ENCODE assay signal across 13 mouse cellular contexts in the genomic region with DNA sequence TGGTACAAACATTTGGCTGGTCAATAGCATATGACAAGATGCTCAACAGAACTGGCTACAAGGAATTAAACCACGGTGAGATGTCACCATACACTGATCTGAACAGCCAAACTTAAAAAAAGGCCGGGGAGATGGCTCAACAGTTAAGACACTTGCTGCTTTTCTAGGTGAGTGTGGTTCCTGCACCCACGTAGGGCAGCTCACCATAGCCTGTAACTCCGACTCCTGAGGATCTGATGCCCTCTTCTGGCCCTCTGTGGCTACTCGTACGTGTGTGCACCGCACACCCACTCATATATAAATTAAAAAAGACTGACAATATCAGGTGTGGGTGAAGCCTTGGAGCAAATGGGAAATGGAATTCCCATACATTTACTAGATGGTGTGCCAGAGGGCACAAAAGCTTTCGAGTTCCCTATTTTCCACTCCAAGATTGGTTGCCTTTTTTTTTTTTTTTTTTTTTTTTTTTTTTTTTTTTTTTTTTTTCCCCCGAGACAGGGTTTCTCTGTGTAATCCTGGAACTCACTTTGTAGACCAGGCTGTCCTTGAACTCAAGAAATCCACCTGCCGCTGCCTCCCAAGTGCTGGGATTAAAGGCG. TPM values are rescaled to one million over a fixed set of nuclear protein-coding genes. Genes with fewer than 3 reads are reported as not detected.
A peak's percentile ranks its signal among the peaks of the same experiment; 100 is the strongest.
DNase-seq lines count a peak whose midpoint lies in the region; ATAC-seq and TF ChIP-seq lines count a peak whose summit lies in the region.
"Had no signal": no experiment of that assay in that cellular context is flagged by ENCODE, and none has a peak within 500 bp of the region (broad histone marks: within the 10 kb centered on the region; RNA-seq: fewer than 3 reads in every experiment).

No protein-coding gene starts in this region.

- TF ChIP-seq POLR2A in thymus, adult 2 months (IDR thresholded peaks at IDR 0.05; ENCODE audit: control insufficient read depth, extremely low read depth, insufficient read depth, low read length, poor library complexity) = no peak
- TF ChIP-seq POLR2A in lung, adult 2 months (IDR thresholded peaks at IDR 0.05; ENCODE audit: borderline replicate concordance, extremely low read depth, low read depth, low read length) = no peak

- TF ChIP-seq CTCF in forebrain, postnatal 0 days (IDR thresholded peaks at IDR 0.05; ENCODE audit: low read depth) = 0 out of 2 replicates have a peak, but pooled peaks have one; percentile 21
- TF ChIP-seq CTCF in thymus, adult 2 months (IDR thresholded peaks at IDR 0.05; ENCODE audit: borderline replicate concordance, control insufficient read depth, extremely low read depth, insufficient read depth, low read length, poor library complexity) = no peak
- TF ChIP-seq CTCF in lung, adult 2 months (IDR thresholded peaks at IDR 0.05; ENCODE audit: insufficient read depth, low read length) = peak; percentile 59; the same call in 1 of the 2 replicates

- H3K9ac ChIP-seq in forebrain, postnatal 0 days = no peak overlapping the region
- H3K9ac ChIP-seq in forebrain, embryonic 12.5 days = no peak overlapping the region
- H3K9ac ChIP-seq: liver, embryonic 15.5 days; neural tube, embryonic 13.5 days had no signal

- H3K36me3 ChIP-seq in forebrain, postnatal 0 days (ENCODE audit: insufficient read depth) = no peaks in the 10 kb centered on the region
- peaks cover 35% of the 10 kb centered on the region for H3K36me3 ChIP-seq in forebrain, embryonic 12.5 days (replicated peaks)
- no peaks in the 10 kb centered on the region for H3K36me3 ChIP-seq in thymus, adult 2 months (ENCODE audit: control insufficient read depth, insufficient read depth, low read length)

- H3K4me1 ChIP-seq in forebrain, postnatal 0 days (ENCODE audit: insufficient read depth) = no peaks in the 10 kb centered on the region
- H3K4me1 ChIP-seq in forebrain, embryonic 12.5 days = no peaks in the 10 kb centered on the region
- H3K4me1 ChIP-seq in thymus, adult 2 months (replicated peaks; ENCODE audit: control insufficient read depth, insufficient read depth, low read length) = no peaks in the 10 kb centered on the region
- H3K4me1 ChIP-seq in lung, adult 2 months (ENCODE audit: control insufficient read depth, insufficient read depth, low read length) = no peaks in the 10 kb centered on the region
- H3K4me1 ChIP-seq: liver, embryonic 15.5 days; neural tube, embryonic 13.5 days had no signal

- H3K4me2 ChIP-seq in forebrain, postnatal 0 days (ENCODE audit: low read depth) = no peak overlapping the region
- H3K4me2 ChIP-seq in forebrain, embryonic 12.5 days = no peak overlapping the region
- H3K4me2 ChIP-seq: liver, embryonic 15.5 days; neural tube, embryonic 13.5 days had no signal

- no peak for ATAC-seq in forebrain, postnatal 0 days
- ATAC-seq in forebrain, embryonic 12.5 days (ENCODE audit: low FRiP score) = no peak

- no peak overlapping the region for H3K4me3 ChIP-seq in forebrain, postnatal 0 days (ENCODE audit: low read depth, low read length)
- no peak overlapping the region for H3K4me3 ChIP-seq in forebrain, embryonic 12.5 days (replicated peaks)
- no peak overlapping the region for H3K4me3 ChIP-seq in thymus, adult 2 months (ENCODE audit: control insufficient read depth, insufficient read depth, low read length)
- H3K4me3 ChIP-seq in lung, adult 2 months (replicated peaks; ENCODE audit: extremely low read depth, low read depth, low read length) = no peak overlapping the region
- H3K4me3 ChIP-seq: liver, embryonic 15.5 days; neural tube, embryonic 13.5 days had no signal

- H3K27ac ChIP-seq in forebrain, postnatal 0 days (ENCODE audit: low read depth, low read length) = no peak overlapping the region
- H3K27ac ChIP-seq in forebrain, embryonic 12.5 days = no peak overlapping the region
- H3K27ac ChIP-seq in thymus, adult 2 months (ENCODE audit: control insufficient read depth, insufficient read depth, low read length) = no peak overlapping the region
- H3K27ac ChIP-seq: liver, embryonic 15.5 days; neural tube, embryonic 13.5 days had no signal

- intact Hi-C loops in gastrocnemius, postnatal 14 days (cut with DNase I; ENCODE audit: low total_unique reads) = no loop called here

- DNase-seq in forebrain, postnatal 0 days = no peak
- peak; percentile 5 for DNase-seq in thymus, postnatal 25 days
- no peak for DNase-seq in thymus, adult 2 months
- DNase-seq in lung, adult 2 months = peak; percentile 10
- DNase-seq in natural killer cell, adult 2 months (ENCODE audit: low spot score in 2 of 2) = no peak
- no peak for DNase-seq in adrenal gland, postnatal 4 days (ENCODE audit: low spot score in 2 of 2)
- no peak for DNase-seq in gastrocnemius, postnatal 14 days
- DNase-seq: gastrocnemius, postnatal 10 days; heart, postnatal 4 days had no signal

- 74% methylated on average over 11 of the region's 11 CpGs for WGBS in forebrain, postnatal 0 days
- WGBS in forebrain, embryonic 12.5 days = 75% methylated on average over 11 of the region's 11 CpGs
- WGBS in thymus, adult 2 months = 86% methylated on average over 11 of the region's 11 CpGs
- 72% methylated on average over 11 of the region's 11 CpGs for WGBS in lung, adult 2 months

- H3K9me3 ChIP-seq in forebrain, postnatal 0 days (ENCODE audit: low read length) = no peaks in the 10 kb centered on the region
- no peaks in the 10 kb centered on the region for H3K9me3 ChIP-seq in forebrain, embryonic 12.5 days
- H3K9me3 ChIP-seq: G1E; liver, embryonic 15.5 days; neural tube, embryonic 13.5 days had no signal

- H3K27me3 ChIP-seq in forebrain, postnatal 0 days (ENCODE audit: insufficient read depth, low read length) = no peaks in the 10 kb centered on the region
- no peaks in the 10 kb centered on the region for H3K27me3 ChIP-seq in forebrain, embryonic 12.5 days
- no peaks in the 10 kb centered on the region for H3K27me3 ChIP-seq in thymus, adult 2 months (ENCODE audit: control insufficient read depth, insufficient read depth, low read length)
- H3K27me3 ChIP-seq: liver, embryonic 15.5 days; neural tube, embryonic 13.5 days had no signal

RNA-seq across cellular contexts. Expression of a gene that starts 13.0 kb away (rescaled TPM):
- total RNA-seq in forebrain, postnatal 0 days (2014; rRNA removed) = 1.2 TPM in 1 of 2 replicates, not detected in the other
- polyA plus RNA-seq in forebrain, postnatal 0 days (2015; fragmentation: Nextera tagmentation; extraction: Ambion mirVana) = 0.27 and 0.45 TPM in 2 replicates
- 0.55 TPM in 1 of 2 replicates, not detected in the other for polyA plus RNA-seq in forebrain, embryonic 12.5 days (2016; fragmentation: Nextera tagmentation; extraction: Ambion mirVana)
- 1.5 and 2.6 TPM in 2 replicates for polyA plus RNA-seq in thymus, adult 2 months (2012; rRNA removed)
- 0.22 TPM in 1 of 2 replicates, not detected in the other for polyA plus RNA-seq in lung, adult 2 months (2012; rRNA removed)
- total RNA-seq in adrenal gland, postnatal 4 days (2021) = not detected
- under 1 TPM in 1 of 2 experiments, not detected in 1; 0.39 TPM for total RNA-seq in gastrocnemius, postnatal 14 days (2021)
- total RNA-seq: G1E; heart, postnatal 4 days had no signal
- polyA plus RNA-seq: G1E; neural tube, embryonic 13.5 days had no signal

RNA-seq across cellular contexts. Expression of a gene that starts 23.7 kb away (rescaled TPM):
- 2.0 and 2.3 TPM in 2 replicates for total RNA-seq in forebrain, postnatal 0 days (2014; rRNA removed)
- 1.9 and 2.0 TPM in 2 replicates for polyA plus RNA-seq in forebrain, postnatal 0 days (2015; fragmentation: Nextera tagmentation; extraction: Ambion mirVana)
- 44.5 and 46.3 TPM in 2 replicates for polyA plus RNA-seq in forebrain, embryonic 12.5 days (2016; fragmentation: Nextera tagmentation; extraction: Ambion mirVana)
- 21.1 and 28.5 TPM in 2 replicates for polyA plus RNA-seq in thymus, adult 2 months (2012; rRNA removed)
- 0.45 and 1.2 TPM in 2 replicates for polyA plus RNA-seq in lung, adult 2 months (2012; rRNA removed)
- total RNA-seq in adrenal gland, postnatal 4 days (2021) = 10 to 100 TPM; 15.8 to 17.6 TPM
- 1 to 10 TPM in 1 of 2 experiments, under 1 TPM in 1; 0.62 to 1.8 TPM for total RNA-seq in gastrocnemius, postnatal 14 days (2021)

Comparison
In these comparisons a context has a peak if more than half of its experiments do, and no peak if none do; other contexts are left out.
1. DNase-seq: peak in thymus, postnatal 25 days (single experiment) and lung, adult 2 months (single experiment); none in forebrain, postnatal 0 days (single experiment), thymus, adult 2 months (single experiment), natural killer cell, adult 2 months (0 of 2), adrenal gland, postnatal 4 days (0 of 2) and gastrocnemius, postnatal 14 days (single experiment).